8 mouse cellular contexts compared by ENCODE assay signal in the genomic region with DNA sequence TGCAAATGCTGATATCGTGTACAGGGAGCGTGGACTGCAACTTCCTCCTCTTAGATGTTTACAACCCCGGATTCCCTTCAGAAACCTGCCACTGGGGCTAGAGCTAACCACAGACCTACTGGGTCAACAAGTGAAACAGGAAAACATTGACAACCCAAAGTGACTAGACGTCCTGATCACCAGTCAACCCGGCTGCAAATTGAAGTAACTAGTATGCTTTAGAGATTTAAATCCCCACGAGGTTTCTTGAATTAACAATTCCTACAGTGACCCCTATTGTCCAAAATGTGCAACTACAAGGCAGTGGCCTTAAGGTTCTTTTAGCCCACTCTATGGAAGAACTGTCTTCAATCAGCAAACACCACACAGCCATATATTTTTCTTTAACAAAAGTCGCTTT. TPM values are rescaled to one million over a fixed set of nuclear protein-coding genes. Genes with fewer than 3 reads are reported as not detected.
DNase-seq lines count a peak whose midpoint lies in the region; ATAC-seq lines count a peak whose summit lies in the region.

No protein-coding gene starts in this region.

- H3K9me3 ChIP-seq in forebrain, embryonic 12.5 days: no peaks in the 10 kb centered on the region
- no peaks in the 10 kb centered on the region for H3K9me3 ChIP-seq in liver, embryonic 13.5 days (replicated peaks)

- H3K4me1 ChIP-seq in forebrain, embryonic 12.5 days: peaks cover 3% of the 10 kb centered on the region; the same call in 1 of the 2 replicates
- 0 out of 2 replicates have a peak, but pooled peaks cover 8% of the 10 kb centered on the region for H3K4me1 ChIP-seq in liver, embryonic 13.5 days (replicated peaks)

- 25% methylated on average over 7 of the region's 7 CpGs for WGBS in forebrain, embryonic 12.5 days
- 5% methylated on average over 7 of the region's 7 CpGs for WGBS in liver, embryonic 13.5 days (ENCODE audit: insufficient replicate concordance)

- no peaks in the 10 kb centered on the region for H3K36me3 ChIP-seq in forebrain, embryonic 12.5 days (replicated peaks)
- H3K36me3 ChIP-seq in liver, embryonic 13.5 days: no peaks in the 10 kb centered on the region

- H3K9ac ChIP-seq in forebrain, embryonic 12.5 days: no peak overlapping the region
- no peak overlapping the region for H3K9ac ChIP-seq in liver, embryonic 13.5 days

- H3K4me2 ChIP-seq in forebrain, embryonic 12.5 days: no peak overlapping the region
- peak overlapping the region; percentile 18; the same call in 1 of the 2 replicates for H3K4me2 ChIP-seq in liver, embryonic 13.5 days

- no peaks in the 10 kb centered on the region; the same call in 1 of the 2 replicates for H3K27me3 ChIP-seq in forebrain, embryonic 12.5 days
- no peaks in the 10 kb centered on the region for H3K27me3 ChIP-seq in liver, embryonic 13.5 days

- ATAC-seq in forebrain, embryonic 12.5 days (ENCODE audit: low FRiP score): peak; percentile 36; the same call in 1 of the 2 replicates
- no peak; the same call in 1 of the 2 replicates for ATAC-seq in liver, embryonic 13.5 days (ENCODE audit: low read depth)
- ATAC-seq in neutrophil, adult 5-6 weeks (ENCODE audit: extremely low read depth, insufficient number of reproducible peaks, low FRiP score, poor library complexity, severe bottlenecking): peak; percentile 68

- peak; percentile 43 to 64 for DNase-seq in right cerebral cortex, postnatal 10 days (ENCODE audit: low spot score in 2 of 2)
- DNase-seq in right cerebral cortex, postnatal 36 days (ENCODE audit: low spot score in 2 of 2): no peak
- DNase-seq in adrenal gland, postnatal 14 days: peak; percentile 61
- peak; percentile 89 for DNase-seq in induced T-regulatory cell, adult 2 months (ENCODE audit: low read depth)
- DNase-seq in liver, embryonic 13.5 days: peak; percentile 44
- DNase-seq in ovary, adult 18-20 months (ENCODE audit: low spot score): no peak

- H3K27ac ChIP-seq in forebrain, embryonic 12.5 days: no peak overlapping the region
- no peak overlapping the region for H3K27ac ChIP-seq in liver, embryonic 13.5 days

- no peak overlapping the region for H3K4me3 ChIP-seq in forebrain, embryonic 12.5 days (replicated peaks)
- no peak overlapping the region for H3K4me3 ChIP-seq in liver, embryonic 13.5 days (replicated peaks)

RNA-seq across cellular contexts. Expression of a gene that starts 16.7 kb away (rescaled TPM):
- total RNA-seq in adrenal gland, postnatal 14 days (2021): 11.2 and 12.3 TPM in 2 replicates
- polyA plus RNA-seq in forebrain, embryonic 12.5 days (2016; fragmentation: Nextera tagmentation; extraction: Ambion mirVana): 11.3 and 12.2 TPM in 2 replicates
- polyA plus RNA-seq in liver, embryonic 13.5 days (2015; fragmentation: Nextera tagmentation; extraction: Ambion mirVana): 17.9 and 19.6 TPM in 2 replicates
- total RNA-seq in neutrophil, adult 5-6 weeks (2017): 1.7 and 2.3 TPM in 2 replicates

RNA-seq across cellular contexts. Expression of a gene that starts 25.0 kb away (rescaled TPM):
- 117 and 124 TPM in 2 replicates for total RNA-seq in adrenal gland, postnatal 14 days (2021)
- 47.3 and 50.5 TPM in 2 replicates for polyA plus RNA-seq in forebrain, embryonic 12.5 days (2016; fragmentation: Nextera tagmentation; extraction: Ambion mirVana)
- 46.0 and 48.2 TPM in 2 replicates for polyA plus RNA-seq in liver, embryonic 13.5 days (2015; fragmentation: Nextera tagmentation; extraction: Ambion mirVana)
- 16.0 and 18.5 TPM in 2 replicates for total RNA-seq in neutrophil, adult 5-6 weeks (2017)

RNA-seq across cellular contexts. Expression of a gene that starts 31.2 kb away (rescaled TPM):
- 9.8 and 12.6 TPM in 2 replicates for total RNA-seq in adrenal gland, postnatal 14 days (2021)
- polyA plus RNA-seq in forebrain, embryonic 12.5 days (2016; fragmentation: Nextera tagmentation; extraction: Ambion mirVana): 0.44 and 0.86 TPM in 2 replicates
- polyA plus RNA-seq in liver, embryonic 13.5 days (2015; fragmentation: Nextera tagmentation; extraction: Ambion mirVana): 2.6 and 3.1 TPM in 2 replicates
- not detected in 2 replicates for total RNA-seq in neutrophil, adult 5-6 weeks (2017)

RNA-seq across cellular contexts. Expression of a gene that starts 43.6 kb away (rescaled TPM):
- total RNA-seq in adrenal gland, postnatal 14 days (2021): 145 and 158 TPM in 2 replicates
- 23.7 and 29.7 TPM in 2 replicates for polyA plus RNA-seq in forebrain, embryonic 12.5 days (2016; fragmentation: Nextera tagmentation; extraction: Ambion mirVana)
- 264 and 265 TPM in 2 replicates for polyA plus RNA-seq in liver, embryonic 13.5 days (2015; fragmentation: Nextera tagmentation; extraction: Ambion mirVana)
- 7.9 and 12.3 TPM in 2 replicates for total RNA-seq in neutrophil, adult 5-6 weeks (2017)

Comparison
In these comparisons a context has a peak if more than half of its experiments do, and no peak if none do; other contexts are left out.
1. DNase-seq: peak in right cerebral cortex, postnatal 10 days (2 of 2), adrenal gland, postnatal 14 days (single experiment), induced T-regulatory cell, adult 2 months (single experiment) and liver, embryonic 13.5 days (single experiment); none in right cerebral cortex, postnatal 36 days (0 of 2) and ovary, adult 18-20 months (single experiment).
2. RNA of a gene that starts 31.2 kb away (total RNA-seq): 9.8 to 12.6 TPM in adrenal gland, postnatal 14 days; not detected in neutrophil, adult 5-6 weeks; every median in the first group is over 10 times any median in the second.